16 mouse cellular contexts compared by ENCODE assay signal in genomic region chr4:114519966-114520365, GRCm38 (mm10).
"Had no signal": no experiment of that assay in that cellular context is flagged by ENCODE, and none has a peak within 500 bp of the region (broad histone marks: within the 10 kb centered on the region; RNA-seq: fewer than 3 reads in every experiment).

No protein-coding gene starts in this region.

- H3K4me3 ChIP-seq: neural tube, embryonic 13.5 days; neural tube, embryonic 15.5 days; stomach, embryonic 15.5 days had no signal

- H3K36me3 ChIP-seq: neural tube, embryonic 13.5 days; neural tube, embryonic 15.5 days; stomach, embryonic 15.5 days had no signal

- H3K27me3 ChIP-seq: neural tube, embryonic 13.5 days; neural tube, embryonic 15.5 days; stomach, embryonic 15.5 days had no signal

- H3K4me1 ChIP-seq: neural tube, embryonic 15.5 days had no signal

- H3K9me3 ChIP-seq: neural tube, embryonic 13.5 days; neural tube, embryonic 15.5 days; stomach, embryonic 15.5 days had no signal

- H3K27ac ChIP-seq: neural tube, embryonic 13.5 days; neural tube, embryonic 15.5 days; stomach, embryonic 15.5 days; stomach, postnatal 0 days had no signal

- DNase-seq: retina, postnatal 1 day; right cerebral cortex, adult 18-20 months; right cerebral cortex, postnatal 14 days; right cerebral cortex, postnatal 25 days; right cerebral cortex, postnatal 4 days; spleen, adult 18-20 months; thymus, adult 18-20 months; thymus, adult 2 months; thymus, postnatal 14 days; thymus, postnatal 25 days; thymus, postnatal 36 days; thymus, postnatal 4 days had no signal
